Mouse (Mus musculus) hindbrain, postnatal 0 days (tissue): Measurements from ENCODE around the gene Adarb1. TPM values are rescaled to one million over a fixed set of nuclear protein-coding genes. Genes with fewer than 3 reads are reported as not detected.
"Not testable (repeated sequence)": the region's sequence is repeated elsewhere in the genome, so short reads cannot be mapped to it uniquely, and the experiment has no call there.

Experiments
- ATAC-seq: fragments of 200-750 bp; cut with Nextera tagmentation; 2 replicates; pipeline ENCODE4 v1.8.0; 2017; ENCODE audit warnings: mild to moderate bottlenecking, moderate TSS enrichment, moderate library complexity
- DNase-seq: peaks from one replicate; pipeline ENCODE4 v3.0.0-alpha.2; 2015; ENCODE audit warnings: low spot score
- H3K27ac ChIP-seq: fragments of 300-500 bp; sonication (generic); 2 replicates; pipeline ENCODE4 v1.5.1; 2014; ENCODE audit warnings: mild to moderate bottlenecking
- H3K27me3 ChIP-seq: fragments of 300-500 bp; sonication (generic); 2 replicates; pipeline ENCODE4 v1.6.1; 2014; ENCODE audit warnings: low read length, mixed read lengths; ENCODE audit not compliant: insufficient read depth
- H3K36me3 ChIP-seq: fragments of 300-500 bp; sonication (generic); 2 replicates; pipeline ENCODE4 v1.6.1; 2014; ENCODE audit warnings: low read length, mixed read lengths; ENCODE audit not compliant: insufficient read depth
- H3K4me1 ChIP-seq: fragments of 300-500 bp; sonication (generic); 2 replicates; pipeline ENCODE4 v1.6.1; 2014; ENCODE audit warnings: antibody characterized with exemption, low read length, mixed read lengths; ENCODE audit not compliant: insufficient read depth
- H3K4me2 ChIP-seq: fragments of 300-500 bp; sonication (generic); 2 replicates; pipeline ENCODE4 v1.6.1; 2014; ENCODE audit warnings: low read depth, mild to moderate bottlenecking, low read length, moderate library complexity, mixed read lengths
- H3K4me3 ChIP-seq: fragments of 300-500 bp; sonication (generic); 2 replicates; pipeline ENCODE4 v1.5.1; 2014; ENCODE audit warnings: low read length
- H3K9ac ChIP-seq: fragments of 300-500 bp; sonication (generic); replicated peaks from 2 replicates; pipeline ENCODE4 v1.6.1; 2014; ENCODE audit warnings: mild to moderate bottlenecking, low read length, moderate library complexity, mixed read lengths
- H3K9me3 ChIP-seq: fragments of 300-500 bp; sonication (generic); 2 replicates; pipeline ENCODE4 v1.6.1; 2016; ENCODE audit warnings: low read length, mixed read lengths
- CTCF ChIP-seq: IDR thresholded peaks from 2 replicates; pipeline ENCODE4 v1.5.1; 2016; ENCODE audit warnings: antibody characterized with exemption, control low read depth, low read depth
- WGBS: fragments of 180-500 bp; shearing (Covaris S2); extraction: QIAGEN DNeasy Blood & Tissue Kit; methylation state at CpG from one replicate; pipeline ENCODE4 v1.1.7; 2014; 5-methylcytosine and 5-hydroxymethylcytosine counted together
- polyA plus RNA-seq: library from polyadenylated mRNA; unstranded; fragments of >200 nt; fragmentation: Nextera tagmentation; extraction: Ambion mirVana; gene quantifications from 2 replicates; pipeline ENCODE4 v1.2.1, GENCODE M21; 2015
- total RNA-seq: library from RNA; depleted of rRNA; stranded (reverse); fragments of >200 nt; gene quantifications from 2 replicates; pipeline ENCODE4 v1.2.3, GENCODE M21; 2014

Gene Adarb1
- total and polyA plus RNA-seq, 2 experiments from 2014 or later, result 18.6 to 65.1 TPM

DNA sequence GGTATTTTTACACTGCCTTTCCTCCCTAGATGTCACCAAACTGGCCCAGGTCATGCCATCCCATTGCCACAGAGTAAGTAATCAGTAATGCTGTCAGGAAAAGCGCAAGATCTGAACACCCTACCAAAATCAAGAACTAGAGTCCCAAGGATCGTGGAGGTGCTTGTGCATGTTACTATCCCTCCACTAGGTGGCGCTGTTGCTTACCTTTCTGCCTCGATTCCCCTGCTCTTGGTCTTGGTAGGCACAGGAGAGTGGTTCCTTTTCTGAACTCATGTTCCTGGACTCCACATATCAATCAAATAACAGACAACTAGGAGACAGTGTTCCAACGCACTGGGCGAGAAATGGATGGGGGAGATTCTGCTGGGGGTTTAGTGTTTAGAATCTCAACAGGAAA, 135.2 kb downstream of the Adarb1 start:
- peak; percentile 82 for DNase-seq
- TF ChIP-seq CTCF, result peak; percentile 98
- Histone ChIP-seq H3K4me2 (no peak overlapping the region), H3K27me3 (no peaks in the 10 kb centered on the region), H3K4me1 (no peaks in the 10 kb centered on the region), H3K27ac (no peak overlapping the region), H3K9me3 (no peaks in the 10 kb centered on the region), H3K9ac (no peak overlapping the region), H3K4me3 (no peak overlapping the region), H3K36me3 (no peaks in the 10 kb centered on the region)
- 20% methylated on average over 6 of the region's 6 CpGs for WGBS
- peak; percentile 62 for ATAC-seq

DNA sequence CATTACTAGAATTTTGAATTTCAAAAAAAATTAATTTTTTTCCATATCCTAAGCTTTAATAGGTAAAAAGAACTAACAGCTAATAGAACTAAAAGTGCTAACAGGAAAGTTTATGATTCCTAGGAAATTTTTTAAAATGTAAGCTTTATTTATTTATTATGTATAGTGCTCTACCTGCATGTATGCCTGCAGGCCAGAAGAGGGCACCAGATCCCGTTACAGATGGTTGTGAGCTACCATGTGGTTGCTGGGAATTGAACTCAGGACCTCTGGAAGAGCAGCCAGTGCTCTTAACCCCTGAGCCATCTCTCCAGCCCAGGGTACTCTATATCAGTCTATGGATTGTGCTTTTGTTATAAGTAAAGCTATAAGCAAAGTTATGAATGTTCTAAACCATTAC, 136.0 kb downstream of the Adarb1 start:
- H3K9me3 ChIP-seq, H3K4me2 ChIP-seq, ATAC-seq, H3K4me1 ChIP-seq, H3K27me3 ChIP-seq, H3K27ac ChIP-seq, H3K9ac ChIP-seq, H3K4me3 ChIP-seq, DNase-seq, H3K36me3 ChIP-seq: not testable (repeated sequence)
- WGBS, result 86% methylated on average over 1 of the region's 1 CpGs
- peak; percentile 28; the same call in 1 of the 2 replicates for TF ChIP-seq CTCF

DNA sequence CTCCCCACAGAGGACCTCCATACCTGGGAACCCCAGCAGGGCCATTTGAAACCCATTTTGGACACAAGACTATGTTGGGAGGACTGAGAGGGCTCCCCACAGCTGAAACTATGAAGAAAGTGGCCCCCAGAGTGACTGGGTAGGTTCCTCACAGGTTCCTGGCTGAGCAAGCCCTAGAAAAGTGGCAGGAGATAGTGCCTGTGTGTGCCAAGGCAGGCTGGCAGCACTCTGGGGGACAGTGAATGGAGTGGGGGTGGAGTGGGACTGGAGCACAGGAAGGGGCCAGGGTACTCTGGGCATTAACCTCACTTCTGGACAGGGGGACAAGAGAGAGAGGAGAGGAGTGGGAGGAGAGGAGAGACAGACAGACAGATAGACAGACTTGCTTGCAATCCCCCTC, 144.3 kb downstream of the Adarb1 start:
- Histone ChIP-seq H3K9ac (no peak overlapping the region), H3K36me3 (no peaks in the 10 kb centered on the region), H3K4me3 (no peak overlapping the region), H3K9me3 (no peaks in the 10 kb centered on the region), H3K4me1 (no peaks in the 10 kb centered on the region; the same call in 1 of the 2 replicates), H3K27me3 (no peaks in the 10 kb centered on the region), H3K27ac (peak overlapping the region; percentile 63), H3K4me2 (no peak overlapping the region)
- ATAC-seq (no peak), DNase-seq (no peak)
- TF ChIP-seq CTCF, result no peak

DNA sequence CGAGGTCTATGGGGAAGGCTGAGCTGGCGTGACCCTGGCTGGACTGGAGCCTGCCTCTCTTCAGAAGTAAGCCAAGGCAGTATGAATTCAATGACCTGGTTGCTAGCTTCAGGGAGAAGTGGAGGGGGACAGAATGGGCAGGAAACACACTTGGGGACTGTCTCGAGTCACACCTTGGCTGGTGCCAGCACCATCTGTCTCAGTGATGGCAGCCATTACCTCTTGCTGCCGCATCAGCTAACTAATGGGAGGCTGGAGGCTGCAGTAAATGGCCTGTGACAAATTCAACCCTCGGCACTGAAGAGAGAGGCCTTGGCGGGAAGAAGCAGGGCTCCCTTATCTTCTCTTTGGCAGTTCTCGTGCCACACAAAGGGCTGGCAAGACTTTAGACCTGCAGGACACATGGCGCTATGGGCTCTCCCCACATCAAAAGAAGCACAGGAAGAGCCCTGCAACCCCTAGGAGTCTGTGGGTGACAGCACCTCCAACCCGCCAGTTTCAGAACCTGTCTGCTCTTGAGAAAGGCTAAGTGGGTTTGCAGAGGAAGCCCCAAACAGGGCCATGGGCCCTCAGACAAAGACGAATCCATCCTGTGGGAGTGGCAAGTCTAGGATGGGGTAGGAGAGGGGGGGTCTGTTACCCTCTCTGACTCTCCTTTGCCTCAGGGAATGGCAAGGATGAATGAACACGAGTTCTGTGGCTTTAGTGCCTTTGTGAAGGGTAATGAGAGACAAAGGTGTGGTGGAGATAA, 144.9 kb downstream of the Adarb1 start:
- H3K4me1 ChIP-seq, result no peaks in the 10 kb centered on the region; the same call in 1 of the 2 replicates
- WGBS, result 53% methylated on average over 11 of the region's 11 CpGs
- no peaks in the 10 kb centered on the region for H3K27me3 ChIP-seq
- ATAC-seq, result peak; percentile 59
- H3K4me3 ChIP-seq, result no peak overlapping the region
- peaks cover 6% of the 10 kb centered on the region; the same call in 1 of the 2 replicates for H3K36me3 ChIP-seq
- H3K9ac ChIP-seq, result no peak overlapping the region
- peak overlapping the region; percentile 63 for H3K27ac ChIP-seq
- TF ChIP-seq CTCF, result no peak
- H3K4me2 ChIP-seq, result no peak overlapping the region
- DNase-seq, result peak; percentile 72
- no peaks in the 10 kb centered on the region for H3K9me3 ChIP-seq

DNA sequence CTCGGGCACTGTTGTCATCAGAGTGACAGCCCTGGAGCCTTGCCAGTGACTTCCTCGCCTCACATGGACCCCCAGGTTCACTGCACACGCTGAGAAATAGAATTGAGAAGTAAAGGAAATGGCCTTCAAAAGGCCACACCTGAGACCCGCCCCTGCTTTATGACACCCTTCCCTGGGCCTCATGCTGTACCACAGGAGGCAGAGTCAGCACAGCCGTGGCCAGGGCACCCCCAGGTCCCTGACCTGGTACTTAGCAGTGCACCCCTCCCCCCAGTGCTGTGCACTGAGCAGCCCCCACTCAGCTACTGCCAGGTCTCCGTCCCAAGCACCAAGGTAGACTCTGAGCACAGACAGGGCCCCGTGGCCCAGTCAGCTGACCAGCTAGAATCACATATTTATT, 148.9 kb downstream of the Adarb1 start:
- DNase-seq (no peak), ATAC-seq (no peak)
- WGBS, result 70% methylated on average over 7 of the region's 7 CpGs
- Histone ChIP-seq H3K4me1 (no peaks in the 10 kb centered on the region; the same call in 1 of the 2 replicates), H3K4me3 (no peak overlapping the region), H3K36me3 (peaks cover 27% of the 10 kb centered on the region; the same call in 1 of the 2 replicates), H3K4me2 (no peak overlapping the region), H3K9ac (no peak overlapping the region), H3K27ac (no peak overlapping the region), H3K9me3 (no peaks in the 10 kb centered on the region), H3K27me3 (no peaks in the 10 kb centered on the region)
- no peak for TF ChIP-seq CTCF

DNA sequence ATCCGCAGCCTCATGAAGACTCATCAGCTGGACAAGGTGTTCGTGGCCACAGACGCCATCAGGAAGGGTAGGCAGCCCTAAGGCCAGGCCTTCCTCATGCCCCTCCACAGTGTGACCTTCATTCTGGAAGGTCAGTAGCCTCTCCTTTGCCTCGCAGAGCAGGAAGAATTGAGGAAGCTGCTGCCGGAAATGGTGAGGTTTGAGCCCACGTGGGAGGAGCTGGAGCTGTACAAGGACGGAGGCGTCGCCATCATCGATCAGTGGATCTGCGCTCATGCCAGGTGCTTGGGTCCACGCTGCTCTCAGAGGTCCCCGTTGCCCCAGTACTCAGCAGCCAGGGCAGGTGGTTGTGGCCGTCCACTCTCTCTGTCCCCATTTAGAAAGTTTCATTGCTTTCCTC, 151.0 kb downstream of the Adarb1 start:
- ATAC-seq, result no peak
- Histone ChIP-seq H3K27me3 (no peaks in the 10 kb centered on the region), H3K36me3 (peaks cover 37% of the 10 kb centered on the region; the same call in 1 of the 2 replicates), H3K4me3 (no peak overlapping the region), H3K9me3 (no peaks in the 10 kb centered on the region), H3K4me2 (no peak overlapping the region), H3K4me1 (no peaks in the 10 kb centered on the region), H3K9ac (no peak overlapping the region), H3K27ac (no peak overlapping the region)
- 86% methylated on average over 13 of the region's 14 CpGs for WGBS
- no peak for TF ChIP-seq CTCF
- no peak for DNase-seq

DNA sequence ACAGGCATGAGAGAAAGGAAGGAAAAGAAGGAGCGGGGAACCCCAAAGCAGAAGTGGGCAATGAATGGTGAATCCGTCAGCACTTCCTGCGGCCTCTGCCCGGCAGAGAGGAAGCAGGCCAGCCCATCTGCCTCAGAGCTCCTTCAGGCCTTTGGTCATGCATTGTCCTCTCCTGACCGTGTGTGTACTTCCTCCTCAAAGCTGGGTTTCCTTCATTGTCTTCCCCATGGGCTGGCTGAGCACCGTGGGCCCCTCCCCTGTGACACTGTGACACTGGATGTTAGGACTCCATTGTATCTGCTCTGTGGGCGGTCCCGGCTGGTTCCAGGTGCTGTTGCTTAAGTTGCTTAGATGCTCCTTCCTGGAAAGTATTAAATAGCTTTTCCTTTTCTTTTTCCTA, 151.8 kb downstream of the Adarb1 start:
- Histone ChIP-seq H3K4me3 (no peak overlapping the region), H3K4me2 (no peak overlapping the region), H3K9ac (no peak overlapping the region), H3K9me3 (no peaks in the 10 kb centered on the region), H3K27ac (no peak overlapping the region), H3K4me1 (no peaks in the 10 kb centered on the region), H3K27me3 (no peaks in the 10 kb centered on the region), H3K36me3 (peaks cover 42% of the 10 kb centered on the region)
- ATAC-seq (no peak), DNase-seq (no peak)
- whole genome bisulfite sequencing, result 64% methylated on average over 8 of the region's 8 CpGs
- no peak for TF ChIP-seq CTCF
